Mouse (Mus musculus) kidney, embryonic 15.5 days (tissue): Measurements from ENCODE around the gene Fyb2. TPM values are rescaled to one million over a fixed set of nuclear protein-coding genes. Genes with fewer than 3 reads are reported as not detected.

Experiments used
- ATAC-seq: fragments of 200-750 bp; cut with Nextera tagmentation; replicated peaks from 2 replicates; pipeline ENCODE4 v1.8.0; 2017; ENCODE audit warnings: moderate TSS enrichment; ENCODE audit not compliant: low FRiP score
- H3K27ac ChIP-seq: fragments of 300-500 bp; sonication (generic); 2 replicates; pipeline ENCODE4 v1.5.1; 2015; ENCODE audit warnings: mild to moderate bottlenecking, inconsistent platforms
- H3K27me3 ChIP-seq: fragments of 300-500 bp; sonication (generic); 2 replicates; pipeline ENCODE4 v1.6.1; 2015; ENCODE audit warnings: inconsistent platforms
- H3K36me3 ChIP-seq: fragments of 300-500 bp; sonication (generic); 2 replicates; pipeline ENCODE4 v1.6.1; 2015; ENCODE audit warnings: inconsistent platforms
- H3K4me1 ChIP-seq: fragments of 300-500 bp; sonication (generic); 2 replicates; pipeline ENCODE4 v1.6.1; 2015; ENCODE audit warnings: inconsistent platforms
- H3K4me2 ChIP-seq: fragments of 300-500 bp; sonication (generic); 2 replicates; pipeline ENCODE4 v1.6.1; 2015; ENCODE audit warnings: moderate library complexity, mild to moderate bottlenecking, inconsistent platforms
- H3K4me3 ChIP-seq: fragments of 300-500 bp; sonication (generic); replicated peaks from 2 replicates; pipeline ENCODE4 v1.5.1; 2015; ENCODE audit warnings: mild to moderate bottlenecking, inconsistent platforms
- H3K9ac ChIP-seq: fragments of 300-500 bp; sonication (generic); 2 replicates; pipeline ENCODE4 v1.6.1; 2015; ENCODE audit warnings: mild to moderate bottlenecking, inconsistent platforms
- H3K9me3 ChIP-seq: fragments of 300-500 bp; sonication (generic); replicated peaks from 2 replicates; pipeline ENCODE4 v1.6.1; 2016; ENCODE audit warnings: inconsistent platforms
- WGBS: fragments of 180-500 bp; shearing (Covaris S2); methylation state at CpG from one replicate; pipeline ENCODE4 v1.1.7; 2015; ENCODE audit warnings: mixed read lengths; 5-methylcytosine and 5-hydroxymethylcytosine counted together
- polyA plus RNA-seq: library from polyadenylated mRNA; unstranded; fragments of >200 nt; fragmentation: Nextera tagmentation; extraction: Ambion mirVana; gene quantifications from 2 replicates; pipeline ENCODE4 v1.2.1, GENCODE M21; 2015

The Fyb2 gene
- polyA plus RNA-seq, 1 experiment from 2014 or later: 0.56 TPM

GRCm38 (mm10) chr4:105031104-105031503 is 117.8 kb downstream of the Fyb2 start:
- Histone ChIP-seq H3K27me3 (no peaks in the 10 kb centered on the region), H3K27ac (no peak overlapping the region), H3K4me1 (0 out of 2 replicates have a peak, but pooled peaks cover 3% of the 10 kb centered on the region), H3K9me3 (no peaks in the 10 kb centered on the region), H3K4me2 (no peak overlapping the region), H3K4me3 (no peak overlapping the region), H3K9ac (no peak overlapping the region), H3K36me3 (no peaks in the 10 kb centered on the region)
- no peak for ATAC-seq
- WGBS: 73% methylated on average over 8 of the region's 8 CpGs

DNA sequence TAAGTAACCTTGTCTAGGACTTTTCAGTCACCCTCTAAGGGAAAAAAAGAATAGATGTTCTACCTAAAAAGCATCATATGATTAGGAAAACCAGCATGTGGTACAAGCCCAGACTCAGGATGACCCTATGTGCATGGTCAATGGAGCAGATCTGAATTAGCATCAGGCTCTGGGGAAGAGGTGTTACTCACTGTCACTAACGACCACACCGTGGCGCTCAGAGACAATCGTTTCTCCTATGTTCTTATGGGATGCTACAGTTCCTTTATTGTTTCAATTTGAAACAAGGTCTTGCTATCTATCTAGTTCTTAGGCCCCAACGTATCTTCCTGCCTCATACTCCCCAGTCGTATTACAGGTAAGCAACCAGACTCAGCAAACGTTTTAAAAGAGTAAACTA is 119.9 kb downstream of the Fyb2 start:
- H3K9ac ChIP-seq: no peak overlapping the region
- H3K27ac ChIP-seq: no peak overlapping the region
- no peaks in the 10 kb centered on the region for H3K9me3 ChIP-seq
- no peaks in the 10 kb centered on the region for H3K27me3 ChIP-seq
- 0 out of 2 replicates have a peak, but pooled peaks cover 3% of the 10 kb centered on the region for H3K4me1 ChIP-seq
- H3K4me3 ChIP-seq: no peak overlapping the region
- no peak overlapping the region for H3K4me2 ChIP-seq
- ATAC-seq: no peak; the same call in 1 of the 2 replicates
- no peaks in the 10 kb centered on the region for H3K36me3 ChIP-seq
- WGBS: 35% methylated on average over 7 of the region's 7 CpGs

- H3K4me3 ChIP-seq: no peak overlapping the region
- no peak overlapping the region for H3K9ac ChIP-seq
- H3K36me3 ChIP-seq: no peaks in the 10 kb centered on the region
- H3K27ac ChIP-seq: no peak overlapping the region
- H3K9me3 ChIP-seq: no peaks in the 10 kb centered on the region
- ATAC-seq: no peak
- H3K4me1 ChIP-seq: 0 out of 2 replicates have a peak, but pooled peaks cover 3% of the 10 kb centered on the region
- no peak overlapping the region for H3K4me2 ChIP-seq
- H3K27me3 ChIP-seq: no peaks in the 10 kb centered on the region
These were observed 121.0 kb downstream of the Fyb2 start for GRCm38 (mm10) chr4:105034259-105034658.

DNA sequence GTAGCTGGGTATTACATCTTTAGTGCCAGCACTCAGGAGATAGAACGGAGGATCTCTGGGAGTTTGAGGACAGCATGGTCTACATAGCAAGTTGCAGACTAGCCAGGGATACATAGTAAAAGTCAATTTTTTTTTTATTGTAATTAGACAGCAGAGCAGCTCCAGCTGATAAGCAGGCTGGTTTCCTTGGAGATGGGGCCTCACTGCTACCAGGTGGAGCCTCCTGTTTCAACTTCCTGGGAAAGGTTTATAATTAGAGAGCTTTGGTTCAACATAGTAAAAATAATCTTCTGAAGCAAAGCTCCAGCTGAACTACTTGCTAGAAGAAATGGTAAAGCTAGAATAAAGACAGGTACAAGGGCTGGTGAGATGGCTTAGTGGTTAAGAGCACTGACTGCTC is 136.8 kb downstream of the Fyb2 start:
- 79% methylated on average over 1 of the region's 1 CpGs for WGBS
- Histone ChIP-seq H3K4me1 (no peaks in the 10 kb centered on the region), H3K4me3 (no peak overlapping the region), H3K9me3 (no peaks in the 10 kb centered on the region), H3K27me3 (no peaks in the 10 kb centered on the region), H3K27ac (no peak overlapping the region), H3K36me3 (no peaks in the 10 kb centered on the region), H3K4me2 (no peak overlapping the region), H3K9ac (no peak overlapping the region)
- ATAC-seq: no peak

GRCm38 (mm10) chr4:105051291-105051690 is 138.0 kb downstream of the Fyb2 start:
- Histone ChIP-seq H3K9ac (no peak overlapping the region), H3K4me3 (no peak overlapping the region), H3K9me3 (no peaks in the 10 kb centered on the region), H3K4me2 (no peak overlapping the region), H3K27me3 (no peaks in the 10 kb centered on the region), H3K27ac (no peak overlapping the region), H3K4me1 (no peaks in the 10 kb centered on the region), H3K36me3 (no peaks in the 10 kb centered on the region)
- 97% methylated on average over 5 of the region's 5 CpGs for WGBS
- ATAC-seq: no peak

Other genes with a start within 250 kb of the Fyb2 start
- gene C8b, start 147.1 kb upstream of the Fyb2 start, polyA plus RNA-seq: 0.23 and 0.57 TPM in 2 replicates
- not detected in 2 replicates for gene Gm17662, start 56.1 kb upstream of the Fyb2 start, polyA plus RNA-seq
- gene C8a, start 37.1 kb upstream of the Fyb2 start, polyA plus RNA-seq: 0.19 and 0.23 TPM in 2 replicates
- gene Prkaa2, start 196.4 kb downstream of the Fyb2 start, polyA plus RNA-seq: 6.1 and 6.2 TPM in 2 replicates
- gene Plpp3, start 243.9 kb downstream of the Fyb2 start, polyA plus RNA-seq: 58.2 and 65.5 TPM in 2 replicates